Mouse (Mus musculus) stomach, embryonic 14.5 days (tissue): ENCODE data around the gene Hoxb9. TPM values are rescaled to one million over a fixed set of nuclear protein-coding genes. Genes with fewer than 3 reads are reported as not detected.

ENCODE experiments used
- ATAC-seq: fragments of 200-750 bp; cut with Nextera tagmentation; 2 replicates; pipeline ENCODE4 v1.8.0; 2017; ENCODE audit warnings: low read depth, moderate TSS enrichment; ENCODE audit not compliant: insufficient number of reproducible peaks, insufficient read depth, low FRiP score
- H3K27ac ChIP-seq: fragments of 300-500 bp; sonication (generic); 2 replicates; pipeline ENCODE4 v1.5.1; 2014; ENCODE audit warnings: mild to moderate bottlenecking, low read length, moderate library complexity, mixed read lengths
- H3K27me3 ChIP-seq: fragments of 300-500 bp; sonication (generic); 2 replicates; pipeline ENCODE4 v1.6.1; 2014; ENCODE audit warnings: low read length, control low read depth, mixed read lengths; ENCODE audit not compliant: control insufficient read depth, insufficient read depth
- H3K36me3 ChIP-seq: fragments of 300-500 bp; sonication (generic); 2 replicates; pipeline ENCODE4 v1.6.1; 2014; ENCODE audit warnings: mild to moderate bottlenecking, control low read depth, low read length, moderate library complexity, mixed read lengths; ENCODE audit not compliant: control insufficient read depth, insufficient read depth
- H3K4me1 ChIP-seq: fragments of 300-500 bp; sonication (generic); 2 replicates; pipeline ENCODE4 v1.6.1; 2014; ENCODE audit warnings: low read length, control low read depth, mixed read lengths; ENCODE audit not compliant: control insufficient read depth, insufficient read depth
- H3K4me2 ChIP-seq: fragments of 300-500 bp; sonication (generic); replicated peaks from 2 replicates; pipeline ENCODE4 v1.6.1; 2014; ENCODE audit warnings: low read depth, low read length, control low read depth
- H3K4me3 ChIP-seq: fragments of 300-500 bp; sonication (generic); 2 replicates; pipeline ENCODE4 v1.5.1; 2014; ENCODE audit warnings: low read depth, low read length, control low read depth
- H3K9ac ChIP-seq: fragments of 300-500 bp; sonication (generic); replicated peaks from 2 replicates; pipeline ENCODE4 v1.6.1; 2014; ENCODE audit warnings: low read depth, mild to moderate bottlenecking, control low read depth, low read length, moderate library complexity, mixed read lengths
- H3K9me3 ChIP-seq: fragments of 300-500 bp; sonication (generic); 2 replicates; pipeline ENCODE4 v1.6.1; 2016; ENCODE audit warnings: low read depth, low read length, control low read depth; ENCODE audit not compliant: control insufficient read depth
- WGBS: fragments of 180-500 bp; shearing (Covaris S2); extraction: QIAGEN DNeasy Blood & Tissue Kit; methylation state at CpG from one replicate; pipeline ENCODE4 v1.1.7; 2014; 5-methylcytosine and 5-hydroxymethylcytosine counted together
- microRNA counts: library from miRNA; unstranded; fragments of <30 nt; microRNA quantifications from one replicate; lab custom pipeline; 2016
- microRNA-seq: library from miRNA; unstranded; fragments of <30 nt; microRNA quantifications from one replicate; pipeline ENCODE4, GENCODE M21; 2016
- polyA plus RNA-seq: library from polyadenylated mRNA; unstranded; fragments of >200 nt; fragmentation: Nextera tagmentation; extraction: Ambion mirVana; gene quantifications from 2 replicates; pipeline ENCODE4 v1.2.1, GENCODE M21; 2014

Gene Hoxb9
- polyA plus RNA-seq, 1 experiment from 2014 or later: 0.25 TPM

DNA sequence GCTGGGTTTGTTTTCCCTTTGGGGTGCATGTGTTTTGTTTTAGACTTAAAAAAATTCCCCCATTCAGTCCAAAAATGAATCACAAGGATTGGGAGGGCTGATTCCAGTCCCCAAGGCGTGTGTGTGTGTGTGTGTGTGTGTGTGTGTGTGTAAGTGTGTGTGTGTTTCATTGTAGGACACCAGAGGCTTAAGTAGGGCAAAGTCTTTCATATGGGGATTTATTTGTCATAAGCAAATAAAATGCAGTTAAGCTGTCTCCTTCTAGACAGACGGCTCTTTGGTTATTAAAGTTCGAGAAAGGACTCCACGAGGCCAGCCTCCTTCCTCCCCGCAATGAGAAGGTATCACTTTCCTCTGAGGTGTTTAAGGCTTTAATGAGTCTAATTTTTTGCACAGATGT is 50.6 kb downstream of the Hoxb9 start:
- Histone ChIP-seq H3K9me3 (no peaks in the 10 kb centered on the region), H3K4me1 (peaks cover 8% of the 10 kb centered on the region), H3K4me2 (peak overlapping the region; percentile 95), H3K9ac (peak overlapping the region; percentile 96), H3K36me3 (peaks cover 3% of the 10 kb centered on the region; the same call in 1 of the 2 replicates), H3K27me3 (no peaks in the 10 kb centered on the region), H3K4me3 (peak overlapping the region; percentile 70), H3K27ac (peak overlapping the region; percentile 100)
- ATAC-seq: no peak
- 8% methylated on average over 5 of the region's 5 CpGs for WGBS

DNA sequence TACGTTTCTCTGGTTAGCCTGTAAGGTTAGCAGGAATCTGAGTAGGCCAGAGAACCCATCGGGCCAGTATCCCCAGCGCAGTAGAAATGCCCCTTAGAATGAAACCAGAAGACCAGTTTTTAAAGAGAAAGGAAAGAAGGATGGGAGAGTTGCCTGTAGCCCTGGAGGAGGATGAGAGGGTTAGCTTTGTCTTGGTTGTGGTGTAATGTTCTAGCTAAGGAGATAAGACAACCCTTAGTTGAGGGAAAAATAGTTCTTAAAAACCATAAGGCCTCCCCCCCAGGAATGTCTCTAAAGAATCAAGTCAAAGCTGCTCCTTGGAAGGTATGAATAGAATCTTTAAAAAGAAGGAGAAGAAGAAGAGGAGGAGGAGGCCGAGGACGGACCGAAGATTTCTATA is 51.5 kb downstream of the Hoxb9 start:
- ATAC-seq: no peak
- peak overlapping the region; percentile 70 for H3K4me3 ChIP-seq
- no peaks in the 10 kb centered on the region for H3K27me3 ChIP-seq
- 9% methylated on average over 6 of the region's 6 CpGs for WGBS
- peak overlapping the region; percentile 95 for H3K4me2 ChIP-seq
- H3K4me1 ChIP-seq: peaks cover 16% of the 10 kb centered on the region
- H3K27ac ChIP-seq: peak overlapping the region; percentile 100
- no peaks in the 10 kb centered on the region for H3K9me3 ChIP-seq
- peaks cover 5% of the 10 kb centered on the region; the same call in 1 of the 2 replicates for H3K36me3 ChIP-seq
- H3K9ac ChIP-seq: peak overlapping the region; percentile 96

DNA sequence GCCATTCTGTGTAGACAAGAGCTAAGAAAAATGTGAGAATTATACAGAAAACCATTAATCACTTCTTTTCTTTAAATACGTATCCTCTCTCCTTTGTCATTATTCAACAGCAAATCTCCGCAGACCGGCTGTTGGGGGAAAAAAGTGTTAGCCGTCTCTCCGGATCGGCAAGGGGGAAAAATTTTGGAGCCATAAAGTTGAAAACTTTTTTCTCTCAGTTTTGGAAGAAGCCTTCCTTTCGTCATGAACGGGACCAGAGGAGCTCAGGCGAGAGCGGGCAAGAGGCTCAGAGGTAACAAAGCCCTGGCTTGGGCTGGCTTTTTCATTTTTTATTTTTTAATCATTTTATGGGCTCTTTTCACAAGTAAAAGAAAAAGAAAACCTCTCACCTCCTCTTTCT is 51.9 kb downstream of the Hoxb9 start, which contains the start of gene Hoxb3:
Hoxb3 (plus strand) TSS at position 173 of the 400 bp plus-strand sequence.
- Histone ChIP-seq H3K9ac (peak within 1 kb of the TSS; percentile 96), H3K27me3 (no peaks in the 10 kb centered on the region), H3K4me2 (peak within 1 kb of the TSS; percentile 95), H3K36me3 (peaks cover 5% of the 10 kb centered on the region; the same call in 1 of the 2 replicates), H3K9me3 (no peaks in the 10 kb centered on the region), H3K27ac (peak within 1 kb of the TSS; percentile 100), H3K4me3 (peak within 1 kb of the TSS; percentile 70), H3K4me1 (peaks cover 18% of the 10 kb centered on the region)
- 8% methylated on average over 10 of the region's 10 CpGs for WGBS
- ATAC-seq: no peak

DNA sequence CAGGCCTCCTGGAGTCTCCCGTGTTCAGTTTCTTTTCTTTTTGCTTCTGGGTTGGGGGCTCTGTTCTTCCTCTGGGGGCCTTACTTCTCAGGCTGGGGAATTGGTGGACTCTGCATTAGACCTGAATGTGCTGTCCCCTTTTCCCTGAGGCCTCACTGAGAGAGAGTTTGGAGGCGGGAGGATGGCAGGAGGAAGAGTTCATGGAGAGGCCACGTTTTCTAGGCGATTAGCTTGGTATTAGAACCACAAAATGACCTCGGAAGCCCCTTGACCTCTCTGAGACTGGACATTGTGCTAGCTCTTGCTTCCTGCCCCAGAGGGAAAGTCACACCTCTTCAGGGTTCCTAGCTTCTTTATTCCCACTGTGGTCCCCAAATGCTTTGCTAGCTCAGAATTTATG is 52.9 kb downstream of the Hoxb9 start:
- no peak for ATAC-seq
- no peaks in the 10 kb centered on the region for H3K9me3 ChIP-seq
- peak overlapping the region; percentile 100 for H3K27ac ChIP-seq
- no peaks in the 10 kb centered on the region for H3K27me3 ChIP-seq
- peaks cover 5% of the 10 kb centered on the region; the same call in 1 of the 2 replicates for H3K36me3 ChIP-seq
- peaks cover 20% of the 10 kb centered on the region for H3K4me1 ChIP-seq
- H3K4me3 ChIP-seq: peak overlapping the region; percentile 70
- H3K9ac ChIP-seq: peak overlapping the region; percentile 96
- peak overlapping the region; percentile 95 for H3K4me2 ChIP-seq
- WGBS: 2% methylated on average over 5 of the region's 5 CpGs

DNA sequence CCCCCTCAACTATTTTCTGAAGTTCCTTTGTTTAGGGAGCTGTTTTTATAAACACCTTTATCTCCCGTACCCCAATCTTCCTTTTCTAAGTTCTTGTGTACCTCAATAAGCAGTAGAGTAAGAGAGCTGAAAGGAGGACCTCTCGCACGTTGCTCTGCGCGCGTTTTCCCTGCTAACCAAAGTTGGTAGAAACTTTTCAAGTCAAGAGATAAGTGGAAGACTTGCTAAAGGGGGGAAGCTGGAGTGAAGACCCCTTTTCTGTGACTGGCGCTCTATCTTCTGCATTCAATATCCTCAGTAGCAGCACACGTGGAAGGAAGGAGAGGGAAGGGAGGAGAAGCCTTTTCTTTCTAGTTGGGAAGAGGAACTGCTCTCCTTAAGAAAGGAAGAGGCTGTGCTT is 53.7 kb downstream of the Hoxb9 start:
- Histone ChIP-seq H3K27ac (peak overlapping the region; percentile 100), H3K27me3 (no peaks in the 10 kb centered on the region)

DNA sequence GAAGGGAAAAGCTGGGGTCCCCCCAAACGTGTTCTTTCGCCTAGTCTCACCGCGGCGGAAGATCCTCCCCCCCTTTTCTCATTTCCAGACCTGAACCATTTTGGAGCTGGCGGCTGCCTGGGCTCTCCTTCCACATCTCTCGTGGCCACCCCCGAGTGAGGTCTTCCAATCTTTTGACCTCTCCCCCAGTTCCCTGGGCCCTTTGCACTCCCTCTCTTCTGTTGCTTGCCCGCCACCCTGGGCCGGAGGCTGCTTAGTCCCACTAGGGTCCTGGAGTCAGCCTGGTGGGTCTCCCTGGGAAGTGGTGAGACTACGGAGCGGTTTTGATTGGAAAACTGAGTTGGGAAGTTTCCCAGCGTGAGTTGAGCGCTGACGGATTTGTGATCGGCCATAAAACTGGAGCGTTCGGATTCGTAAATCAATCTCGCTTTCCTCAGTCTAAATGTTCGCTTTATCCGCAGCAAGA is 54.5 kb downstream of the Hoxb9 start:
- Histone ChIP-seq H3K27ac (peak overlapping the region; percentile 100), H3K4me1 (peaks cover 32% of the 10 kb centered on the region), H3K9me3 (no peaks in the 10 kb centered on the region), H3K9ac (peak overlapping the region; percentile 96), H3K27me3 (no peaks in the 10 kb centered on the region), H3K4me2 (peak overlapping the region; percentile 95), H3K4me3 (peak overlapping the region; percentile 70), H3K36me3 (0 out of 2 replicates have a peak, but pooled peaks cover 2% of the 10 kb centered on the region)
- WGBS: 15% methylated on average over 22 of the region's 22 CpGs
- no peak for ATAC-seq

More for the DNA sequence above, 53.7 kb downstream of the Hoxb9 start:
- H3K9me3 ChIP-seq: no peaks in the 10 kb centered on the region
- peak overlapping the region; percentile 95 for H3K4me2 ChIP-seq
- 17% methylated on average over 8 of the region's 8 CpGs for WGBS
- H3K4me3 ChIP-seq: peak overlapping the region; percentile 70
- no peak for ATAC-seq
- peaks cover 5% of the 10 kb centered on the region; the same call in 1 of the 2 replicates for H3K36me3 ChIP-seq
- H3K9ac ChIP-seq: peak overlapping the region; percentile 96
- peaks cover 27% of the 10 kb centered on the region for H3K4me1 ChIP-seq

MicroRNAs within 50 kb of the gene (microRNA counts, 519-probe panel; counts per million panel counts)
- microRNA mmu-miR-10a (lab: Ali Mortazavi, UCI): 4,556 counts per million, percentile 90 among the panel's probes with 10 or more counts
- not detected for microRNA mmu-miR-196a (lab: Ali Mortazavi, UCI)

Small RNA genes within 50 kb of the gene (microRNA-seq; reads per million reads assigned to microRNA genes)
- gene Mir10a (57,892 reads per million, percentile 99 among the genes with 10 or more reads in this experiment), gene Mir196a-1 (not detected)

Other genes with a start within 250 kb of the Hoxb9 start
- 1.1 TPM in 1 of 2 replicates, not detected in the other for gene Gip, start 246.9 kb upstream of the Hoxb9 start, polyA plus RNA-seq
- gene Snf8, start 236.6 kb upstream of the Hoxb9 start, polyA plus RNA-seq: 34.6 and 35.5 TPM in 2 replicates
- 33.3 and 35.6 TPM in 2 replicates for gene Ube2z, start 206.1 kb upstream of the Hoxb9 start, polyA plus RNA-seq
- 739 and 807 TPM in 2 replicates for gene Atp5g1, start 195.8 kb upstream of the Hoxb9 start, polyA plus RNA-seq
- 0.15 TPM in 1 of 2 replicates, not detected in the other for gene Calcoco2, start 159.5 kb upstream of the Hoxb9 start, polyA plus RNA-seq
- gene Ttll6, start 137.7 kb upstream of the Hoxb9 start, polyA plus RNA-seq: 0.12 TPM in 1 of 2 replicates, not detected in the other
- not detected in 2 replicates for gene Hoxb13, start 77.1 kb upstream of the Hoxb9 start, polyA plus RNA-seq
- 2.3 and 2.7 TPM in 2 replicates for gene Hoxb8, start 10.4 kb downstream of the Hoxb9 start, polyA plus RNA-seq
- gene Hoxb7, start 15.2 kb downstream of the Hoxb9 start, polyA plus RNA-seq: 8.4 and 14.0 TPM in 2 replicates
- gene Hoxb6, start 21.0 kb downstream of the Hoxb9 start, polyA plus RNA-seq: 12.4 TPM in 2 replicates
- 21.2 and 23.3 TPM in 2 replicates for gene Hoxb5, start 31.9 kb downstream of the Hoxb9 start, polyA plus RNA-seq
- gene Hoxb4, start 46.8 kb downstream of the Hoxb9 start, polyA plus RNA-seq: 3.5 and 3.7 TPM in 2 replicates
- 3.6 and 4.7 TPM in 2 replicates for gene Hoxb3, start 51.9 kb downstream of the Hoxb9 start, polyA plus RNA-seq
- 23.1 and 25.9 TPM in 2 replicates for gene Hoxb2, start 79.1 kb downstream of the Hoxb9 start, polyA plus RNA-seq
- gene Hoxb1, start 94.3 kb downstream of the Hoxb9 start, polyA plus RNA-seq: 0.22 and 0.32 TPM in 2 replicates
- 0.45 and 0.82 TPM in 2 replicates for gene Skap1, start 193.1 kb downstream of the Hoxb9 start, polyA plus RNA-seq